27 mouse cellular contexts compared by ENCODE assay signal in genomic region chr1:60970846-60971245, GRCm38 (mm10). TPM values are rescaled to one million over a fixed set of nuclear protein-coding genes. Genes with fewer than 3 reads are reported as not detected.
DNase-seq lines count a peak whose midpoint lies in the region; ATAC-seq and TF ChIP-seq lines count a peak whose summit lies in the region.
"Had no signal": no experiment of that assay in that cellular context is flagged by ENCODE, and none has a peak within 500 bp of the region (broad histone marks: within the 10 kb centered on the region; RNA-seq: fewer than 3 reads in every experiment).

No protein-coding gene starts in this region.

- TF ChIP-seq EP300 in stomach, postnatal 0 days (optimal IDR thresholded peaks at IDR 0.05), result no peak

- no peaks in the 10 kb centered on the region for H3K9me3 ChIP-seq in kidney, postnatal 0 days (replicated peaks; ENCODE audit: low read length)
- H3K9me3 ChIP-seq in stomach, postnatal 0 days (ENCODE audit: control insufficient read depth, low read length), result no peaks in the 10 kb centered on the region
- no peaks in the 10 kb centered on the region for H3K9me3 ChIP-seq in embryonic facial prominence, embryonic 10.5 days
- H3K9me3 ChIP-seq: forebrain, embryonic 15.5 days; G1E; heart, embryonic 10.5 days; limb, embryonic 15.5 days; megakaryocyte, embryonic 14.5 days; midbrain, embryonic 15.5 days; neural tube, embryonic 15.5 days had no signal

- H3K27ac ChIP-seq in kidney, postnatal 0 days, result no peak overlapping the region
- H3K27ac ChIP-seq in stomach, postnatal 0 days (replicated peaks), result no peak overlapping the region
- H3K27ac ChIP-seq in embryonic facial prominence, embryonic 10.5 days (replicated peaks), result no peak overlapping the region
- H3K27ac ChIP-seq: forebrain, embryonic 15.5 days; heart, embryonic 10.5 days; limb, embryonic 15.5 days; liver, embryonic 14.5 days; midbrain, embryonic 15.5 days; neural tube, embryonic 15.5 days had no signal

- H3K36me3 ChIP-seq in kidney, postnatal 0 days (ENCODE audit: insufficient read depth, low read length), result no peaks in the 10 kb centered on the region
- H3K36me3 ChIP-seq in stomach, postnatal 0 days (ENCODE audit: control insufficient read depth, insufficient read depth, low read length), result no peaks in the 10 kb centered on the region
- no peaks in the 10 kb centered on the region for H3K36me3 ChIP-seq in embryonic facial prominence, embryonic 10.5 days (replicated peaks)
- H3K36me3 ChIP-seq: forebrain, embryonic 15.5 days; G1E; heart, embryonic 10.5 days; limb, embryonic 15.5 days; midbrain, embryonic 15.5 days; neural tube, embryonic 15.5 days had no signal

- DNase-seq in kidney, postnatal 0 days (ENCODE audit: low spot score), result no peak
- DNase-seq in kidney, adult 8-10 months, result no peak
- peak; percentile 43 for DNase-seq in CD4-positive helper T cell, adult 2 months (ENCODE audit: low read depth, low spot score)
- no peak for DNase-seq in stomach, postnatal 0 days (ENCODE audit: low spot score)
- DNase-seq in embryonic facial prominence, embryonic 10.5 days (ENCODE audit: low spot score), result no peak
- DNase-seq: adrenal gland, postnatal 36 days; cerebellum, adult 11 months; cerebellum, adult 9-11 months; gastrocnemius, postnatal 36 days; kidney, adult 2 months; kidney, postnatal 36 days; left cerebral cortex, postnatal 4 days; lung, embryonic 14.5 days had no signal

- H3K4me3 ChIP-seq in kidney, postnatal 0 days (replicated peaks; ENCODE audit: low read depth, low read length), result no peak overlapping the region
- no peak overlapping the region for H3K4me3 ChIP-seq in stomach, postnatal 0 days (ENCODE audit: low read depth, low read length)
- H3K4me3 ChIP-seq in embryonic facial prominence, embryonic 10.5 days, result no peak overlapping the region
- H3K4me3 ChIP-seq: forebrain, embryonic 15.5 days; heart, embryonic 10.5 days; limb, embryonic 15.5 days; megakaryocyte, embryonic 14.5 days; midbrain, embryonic 15.5 days; neural tube, embryonic 15.5 days had no signal

- no peak overlapping the region for H3K9ac ChIP-seq in kidney, postnatal 0 days (ENCODE audit: low read depth, low read length)
- H3K9ac ChIP-seq in stomach, postnatal 0 days (ENCODE audit: low read length), result no peak overlapping the region
- H3K9ac ChIP-seq: forebrain, embryonic 15.5 days; limb, embryonic 15.5 days; liver, embryonic 14.5 days; lung, embryonic 14.5 days; midbrain, embryonic 15.5 days; neural tube, embryonic 15.5 days had no signal

- no peak overlapping the region for H3K4me2 ChIP-seq in kidney, postnatal 0 days (ENCODE audit: low read length)
- no peak overlapping the region for H3K4me2 ChIP-seq in stomach, postnatal 0 days (replicated peaks; ENCODE audit: low read depth)
- H3K4me2 ChIP-seq: forebrain, embryonic 15.5 days; limb, embryonic 15.5 days; lung, embryonic 14.5 days; midbrain, embryonic 15.5 days; neural tube, embryonic 15.5 days had no signal

- H3K4me1 ChIP-seq in kidney, postnatal 0 days (replicated peaks; ENCODE audit: insufficient read depth, low read length), result no peaks in the 10 kb centered on the region
- no peaks in the 10 kb centered on the region for H3K4me1 ChIP-seq in stomach, postnatal 0 days (replicated peaks; ENCODE audit: control insufficient read depth, insufficient read depth)
- H3K4me1 ChIP-seq in embryonic facial prominence, embryonic 10.5 days, result peaks cover 14% of the 10 kb centered on the region
- H3K4me1 ChIP-seq: forebrain, embryonic 15.5 days; megakaryocyte, embryonic 14.5 days; midbrain, embryonic 15.5 days; neural tube, embryonic 15.5 days had no signal

- 97% methylated on average over 1 of the region's 1 CpGs for WGBS in kidney, postnatal 0 days
- 68% methylated on average over 1 of the region's 1 CpGs for WGBS in stomach, postnatal 0 days
- 77% methylated on average over 1 of the region's 1 CpGs for WGBS in embryonic facial prominence, embryonic 10.5 days

- TF ChIP-seq CTCF in kidney, postnatal 0 days (IDR thresholded peaks at IDR 0.05; ENCODE audit: low read depth), result peak; percentile 39; the same call in 1 of the 2 replicates
- TF ChIP-seq CTCF in stomach, postnatal 0 days (IDR thresholded peaks at IDR 0.05; ENCODE audit: low read depth), result peak; percentile 40

- H3K27me3 ChIP-seq in kidney, postnatal 0 days (ENCODE audit: insufficient read depth, low read length), result no peaks in the 10 kb centered on the region
- no peaks in the 10 kb centered on the region for H3K27me3 ChIP-seq in stomach, postnatal 0 days (ENCODE audit: control insufficient read depth, insufficient read depth, low read length)
- H3K27me3 ChIP-seq in embryonic facial prominence, embryonic 10.5 days (replicated peaks; ENCODE audit: low read depth, poor library complexity, severe bottlenecking), result no peaks in the 10 kb centered on the region
- H3K27me3 ChIP-seq: forebrain, embryonic 15.5 days; limb, embryonic 15.5 days; midbrain, embryonic 15.5 days; neural tube, embryonic 15.5 days; Patski had no signal

- ATAC-seq in kidney, postnatal 0 days (replicated peaks; ENCODE audit: low FRiP score, low read depth), result no peak
- ATAC-seq in CD4-positive, CD25-positive, alpha-beta regulatory T cell, adult 4 months, result peak; percentile 32
- ATAC-seq in stomach, postnatal 0 days (ENCODE audit: low FRiP score, low TSS enrichment), result no peak
- ATAC-seq in megakaryocyte progenitor cell, adult 5-6 weeks (replicated peaks; ENCODE audit: poor library complexity), result no peak
- ATAC-seq: forebrain, embryonic 15.5 days; hindbrain, embryonic 16.5 days; midbrain, embryonic 15.5 days; Patski had no signal

RNA-seq across cellular contexts. Expression of gene Icos, which starts 6.9 kb away (rescaled TPM):
- 0.05 and 0.08 TPM in 2 replicates for polyA plus RNA-seq in kidney, postnatal 0 days (2015; fragmentation: Nextera tagmentation; extraction: Ambion mirVana)
- polyA plus RNA-seq in CD4-positive, CD25-positive, alpha-beta regulatory T cell, adult 4 months (2017; shearing (Covaris generic)), result 100 to 1,000 TPM; 309 to 337 TPM
- 0.08 and 0.19 TPM in 2 replicates for polyA plus RNA-seq in stomach, postnatal 0 days (2015; fragmentation: Nextera tagmentation; extraction: Ambion mirVana)
- total RNA-seq in megakaryocyte progenitor cell, adult 5-6 weeks (2015), result 0.24 and 0.52 TPM in 2 replicates
- 0.07 TPM in 1 of 2 replicates, not detected in the other for total RNA-seq in megakaryocyte progenitor cell, adult 5-6 weeks (2017)
- polyA plus RNA-seq in embryonic facial prominence, embryonic 10.5 days (2016; fragmentation: Nextera tagmentation; extraction: Ambion mirVana), result 0.08 TPM in 1 of 2 replicates, not detected in the other
- total RNA-seq: adrenal gland, postnatal 36 days; gastrocnemius, adult 18-20 months; gastrocnemius, postnatal 36 days; left cerebral cortex, adult 18-20 months had no signal
- polyA plus RNA-seq: G1E; lung, embryonic 14.5 days; midbrain, embryonic 15.5 days had no signal

Comparison
In these comparisons a context has a peak if more than half of its experiments do, and no peak if none do; other contexts are left out.
1. RNA of gene Icos, which starts 6.9 kb away (polyA plus RNA-seq): 309 to 337 TPM in CD4-positive, CD25-positive, alpha-beta regulatory T cell, adult 4 months; 0.08 to 0.19 TPM in stomach, postnatal 0 days, 0.05 to 0.08 TPM in kidney, postnatal 0 days and 0.08 TPM in embryonic facial prominence, embryonic 10.5 days; every median in the first group is over 100 times any median in the second.